Mouse (Mus musculus) G1E (cell line): ENCODE data around the gene Auts2.

ENCODE experiments used
- CTCF ChIP-seq: IDR thresholded peaks from 2 replicates; pipeline ENCODE4 v1.5.1; 2012; ENCODE audit warnings: low read depth, low read length, inconsistent platforms, mixed read lengths
- TAL1 ChIP-seq: conservative IDR thresholded peaks from 2 replicates; pipeline ENCODE4 v1.6.1; 2012; ENCODE audit warnings: low read depth, low read length, inconsistent platforms, mixed read lengths

DNA sequence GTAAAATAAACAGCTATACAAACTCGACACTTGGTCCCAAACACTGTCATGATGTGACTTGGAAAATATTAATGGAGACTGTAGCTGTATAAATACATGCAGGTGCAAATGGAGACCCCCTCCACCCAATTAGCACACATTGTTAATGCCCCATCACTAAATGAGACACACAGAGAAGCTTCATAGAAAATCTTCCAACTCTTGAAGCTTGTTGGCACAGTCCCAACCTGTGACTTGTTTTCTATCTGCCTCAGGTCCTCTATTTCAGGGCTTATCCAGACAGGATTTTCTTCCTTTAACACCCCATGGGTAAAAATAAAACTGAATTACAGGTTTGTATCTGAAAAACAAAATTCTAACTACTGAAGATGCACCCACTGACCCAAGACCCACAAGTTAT, 272.2 kb downstream of the Auts2 start:
- TF ChIP-seq CTCF = no peak
- no peak for TF ChIP-seq TAL1
